Mouse (Mus musculus): ENCODE results near the gene Ocln.
"Not testable (repeated sequence)": the region's sequence is repeated elsewhere in the genome, so short reads cannot be mapped to it uniquely, and the experiment has no call there.

The Ocln gene

DNA sequence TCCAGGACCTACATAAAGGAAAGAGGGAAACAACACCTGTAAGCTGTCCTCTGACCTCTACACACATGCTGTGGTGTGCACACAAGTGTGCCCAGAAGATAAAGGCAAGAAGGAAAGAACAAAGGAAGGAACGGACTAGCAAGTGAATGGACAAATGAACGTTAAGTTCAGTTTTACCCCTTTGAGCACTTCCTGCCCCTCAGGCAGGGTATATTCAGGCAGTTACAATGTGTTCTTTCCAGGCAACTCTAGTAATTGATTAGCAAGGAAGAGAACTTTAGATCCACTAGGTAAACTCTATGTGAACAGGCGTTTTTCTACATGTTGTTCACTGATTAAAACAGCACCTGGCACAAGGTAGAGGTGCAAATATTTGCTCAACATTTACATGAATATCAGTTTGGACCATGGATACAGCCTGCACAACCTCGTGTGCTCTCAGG, 8.3 kb downstream of the Ocln start:
- DNase-seq (ENCODE audit: extremely low read depth, low read depth, low spot score): no peak

DNA sequence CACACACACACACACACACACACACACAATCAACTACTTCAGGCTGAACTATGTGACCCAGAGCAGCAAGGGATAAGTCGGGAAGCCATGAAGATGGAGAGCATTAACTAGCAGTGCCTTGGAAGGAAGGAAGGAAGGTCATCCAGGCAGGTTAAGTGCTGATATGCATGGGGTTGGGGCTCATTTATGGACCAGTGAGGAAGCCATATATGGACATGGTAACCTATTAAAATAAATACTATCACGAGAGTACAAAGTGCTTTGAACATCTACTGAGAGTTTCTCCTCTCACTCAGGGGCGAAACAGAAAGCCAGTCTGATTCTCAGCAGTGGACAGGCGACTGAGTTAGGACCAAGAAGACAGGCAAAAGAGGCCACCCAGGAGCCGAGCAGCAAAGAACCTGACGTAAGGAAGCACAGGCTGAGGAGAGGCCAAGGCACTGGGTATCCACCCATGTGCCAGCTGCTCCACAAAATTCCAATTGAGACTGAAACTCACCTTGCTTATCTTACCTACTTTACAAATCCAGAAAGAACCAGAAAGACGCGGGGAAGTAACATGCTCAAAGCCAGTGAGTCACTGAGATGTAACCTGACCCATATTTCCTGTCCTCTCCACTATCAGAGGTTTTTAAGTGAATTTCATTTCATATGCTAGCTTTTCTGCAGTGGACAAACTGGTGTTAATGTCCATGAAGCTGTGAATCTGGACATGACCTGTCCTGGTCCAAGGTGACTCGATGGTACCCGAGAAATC, 9.3 kb downstream of the Ocln start:
- no peak for DNase-seq (ENCODE audit: extremely low read depth, low read depth, low spot score)

DNA sequence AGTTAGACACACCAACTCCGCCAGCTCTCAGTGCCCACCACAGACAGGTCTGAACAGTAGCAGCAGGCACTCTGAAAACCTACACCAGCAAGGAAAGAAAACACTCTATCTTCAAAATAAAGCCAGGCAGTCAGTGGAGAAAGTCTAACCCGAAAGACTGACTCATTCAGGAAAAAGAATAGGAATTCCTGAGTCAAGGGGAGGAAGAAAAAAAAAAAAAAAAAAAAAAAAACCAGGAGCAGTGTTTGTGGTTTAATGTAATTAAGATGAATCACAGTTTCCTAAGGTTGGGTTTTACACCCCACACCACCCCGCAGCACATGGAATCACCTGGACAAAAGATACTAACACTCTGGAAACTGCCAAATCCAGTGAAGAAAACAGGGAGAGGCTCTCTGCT, 16.4 kb downstream of the Ocln start:
- no peak for DNase-seq (ENCODE audit: extremely low read depth, low read depth, low spot score)

DNA sequence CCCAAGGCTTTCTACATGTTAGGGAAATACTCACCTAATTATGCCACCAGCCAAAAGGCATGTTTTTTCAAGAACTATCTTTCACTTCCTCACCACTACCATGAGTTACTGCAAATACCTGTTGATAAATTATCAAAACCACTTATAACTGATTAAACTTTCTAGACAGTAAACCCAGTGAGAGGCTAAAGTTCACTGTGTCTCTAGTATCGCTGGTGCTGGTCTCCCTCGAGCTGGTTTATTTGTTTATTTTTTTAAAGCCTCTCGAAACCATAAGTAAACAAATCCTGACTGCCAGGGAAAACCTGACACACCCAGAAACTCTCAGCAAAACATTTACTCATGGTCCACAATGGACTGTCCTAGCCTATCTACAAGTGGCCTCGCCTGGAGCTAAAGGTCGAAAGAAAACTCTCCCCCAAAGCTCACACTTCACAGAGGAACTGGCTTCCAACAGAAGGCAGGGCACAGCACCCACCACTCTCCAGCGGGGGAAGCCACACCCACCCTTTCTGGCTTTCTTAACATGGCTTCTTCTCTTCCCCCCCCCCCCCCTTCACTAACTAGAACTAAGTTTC, 19.6 kb downstream of the Ocln start:
- no peak for DNase-seq (ENCODE audit: extremely low read depth, low read depth, low spot score)

DNA sequence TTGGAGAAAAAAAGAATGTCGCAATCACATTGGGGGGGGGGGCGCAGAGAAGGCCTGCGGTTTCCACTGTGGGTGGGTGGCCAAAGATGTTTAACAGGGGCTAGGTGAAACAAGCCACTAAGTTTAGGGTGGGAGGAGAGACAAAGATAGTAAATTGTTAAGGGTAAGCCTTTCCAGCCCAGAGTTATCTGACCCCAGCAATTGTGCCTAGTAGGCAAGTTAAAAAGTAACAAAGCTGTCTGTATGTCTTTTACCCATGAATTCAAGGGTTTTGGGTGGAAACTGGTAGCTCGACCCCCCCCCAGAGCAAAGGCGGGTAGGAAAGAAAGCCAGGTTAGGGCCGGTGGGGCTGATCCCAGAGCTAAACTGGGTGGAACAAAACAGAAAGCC, 25.9 kb downstream of the Ocln start:
- no peak for DNase-seq (ENCODE audit: extremely low read depth, low read depth, low spot score)

DNA sequence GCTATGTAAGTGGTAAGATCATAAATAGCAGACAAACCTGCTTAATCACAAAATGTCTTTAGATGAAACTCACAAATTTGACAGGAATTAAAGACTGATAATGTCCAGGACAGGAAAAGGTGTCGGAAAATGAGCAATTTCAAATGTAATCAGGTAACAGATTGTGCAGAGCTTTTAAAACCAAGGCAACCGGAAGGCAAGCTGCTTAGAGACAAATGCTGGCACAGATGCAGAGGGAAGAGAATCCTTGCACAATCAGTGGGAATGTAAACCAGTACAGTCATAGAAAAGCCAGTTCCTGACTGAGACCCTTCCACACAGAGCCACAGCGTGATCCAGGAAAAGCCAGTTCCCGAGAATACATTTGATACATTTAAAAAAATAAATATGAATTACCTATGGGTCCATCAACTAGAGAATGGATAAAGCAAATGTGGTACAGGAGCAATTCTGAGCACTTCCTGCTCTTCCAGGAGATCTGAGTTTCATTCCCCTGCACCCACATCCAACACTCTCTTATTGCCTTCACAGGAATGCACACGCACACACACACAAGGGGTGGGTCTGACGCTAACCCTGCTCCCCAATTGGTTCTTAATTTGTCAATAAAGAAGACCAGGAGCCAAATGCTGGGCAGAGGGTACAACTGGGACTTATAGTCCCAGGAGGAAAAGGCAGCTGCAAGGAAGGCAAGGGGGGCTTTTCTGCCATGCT, 26.4 kb downstream of the Ocln start:
- no peak for DNase-seq (ENCODE audit: extremely low read depth, low read depth, low spot score)

DNA sequence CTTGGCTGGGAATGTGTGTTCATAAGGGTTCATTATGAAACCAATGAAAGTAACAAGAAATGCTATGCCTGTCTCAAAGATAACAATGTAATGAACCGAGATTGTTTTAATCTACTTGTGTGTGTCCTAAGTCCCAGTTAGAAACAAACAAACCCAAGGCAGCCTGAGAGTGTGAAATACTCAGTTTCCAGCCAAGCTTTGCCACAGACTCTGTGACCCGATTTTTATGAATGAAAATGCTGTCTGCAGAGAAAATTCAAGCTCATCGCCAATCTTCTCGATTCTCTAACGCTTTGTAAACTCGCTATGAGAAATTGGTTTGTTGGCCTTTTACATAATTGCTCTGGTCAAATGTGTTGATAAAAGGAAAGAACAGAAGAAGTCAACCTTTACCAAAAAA, 27.6 kb downstream of the Ocln start:
- DNase-seq (ENCODE audit: extremely low read depth, low read depth, low spot score): no peak

DNA sequence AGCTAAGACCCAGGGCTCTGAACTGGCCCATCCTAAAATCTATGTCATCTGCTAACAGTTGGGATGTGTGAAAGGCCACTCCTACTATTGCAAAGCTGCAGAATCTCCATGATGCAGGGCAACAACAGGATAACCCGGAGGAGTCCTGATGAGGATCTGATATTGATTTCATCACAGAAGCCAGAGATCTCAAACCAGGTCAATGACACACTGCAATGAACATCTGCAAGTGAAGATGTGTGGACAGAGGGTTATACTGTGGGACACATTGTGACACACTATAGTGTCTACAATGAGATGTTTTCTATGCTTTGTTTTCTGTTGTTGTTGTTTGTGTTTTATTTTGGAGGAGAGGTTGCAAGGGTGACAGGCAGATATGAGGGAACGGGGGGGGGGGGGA, 28.8 kb downstream of the Ocln start:
- DNase-seq (ENCODE audit: extremely low read depth, low read depth, low spot score): no peak

DNA sequence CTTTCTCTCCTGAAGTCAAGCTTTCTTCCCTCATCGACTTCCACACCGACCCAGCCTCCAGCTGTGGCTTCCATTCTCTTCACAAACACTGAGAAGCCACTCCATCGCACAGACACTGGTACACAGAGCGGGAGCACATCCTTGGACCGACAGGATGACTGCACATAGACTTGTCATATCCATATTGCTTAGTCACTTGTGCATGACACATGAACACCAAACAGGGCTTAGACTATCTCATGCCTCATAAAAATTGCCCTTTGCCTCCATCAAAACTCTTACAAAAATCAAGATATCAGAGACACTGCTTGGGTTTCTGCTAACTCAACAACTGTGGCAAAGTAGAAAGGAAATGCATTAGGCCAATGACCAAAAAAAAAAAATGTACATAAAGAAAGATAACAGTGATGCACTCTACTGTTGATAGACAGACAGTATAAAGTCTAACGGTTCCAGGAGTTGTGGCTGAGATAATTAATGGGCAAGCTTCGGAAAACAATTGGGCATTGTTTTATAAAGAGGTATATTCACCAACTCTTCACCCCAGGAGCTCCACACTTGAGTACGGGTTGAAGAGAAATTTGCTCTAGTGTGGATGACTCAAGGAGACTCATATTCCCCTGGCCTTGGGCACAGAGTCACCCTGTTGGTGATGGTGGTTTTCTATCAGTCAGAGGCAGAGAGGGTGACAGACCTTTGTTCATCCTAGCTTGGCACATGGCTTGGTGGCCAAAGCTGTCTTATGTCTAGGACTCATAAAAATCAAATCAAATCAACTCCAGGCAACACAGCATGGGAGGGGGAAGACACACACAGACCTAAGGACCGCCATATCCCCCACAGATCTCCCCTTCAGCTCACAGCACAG, 30.6 kb downstream of the Ocln start:
- no peak for DNase-seq (ENCODE audit: extremely low read depth, low read depth, low spot score)

DNA sequence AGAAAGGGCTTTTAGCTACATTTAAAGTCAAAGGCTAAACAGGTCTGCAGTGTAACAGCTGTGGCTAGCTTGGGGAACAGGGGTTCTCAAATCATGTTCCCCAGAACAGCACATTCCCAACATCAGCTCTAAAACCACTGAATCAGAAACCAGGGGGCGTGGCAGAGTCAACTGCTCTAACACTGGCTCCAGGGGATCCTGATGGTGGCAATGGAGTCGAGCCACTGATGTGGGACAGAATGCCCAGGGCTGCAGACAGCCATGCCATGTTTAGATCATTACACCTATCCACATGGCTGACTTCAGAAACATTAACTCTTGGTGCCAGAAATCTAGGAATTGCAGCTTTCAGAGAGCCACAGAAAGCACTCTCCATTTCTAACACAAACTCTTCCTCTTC, 33.4 kb downstream of the Ocln start:
- no peak for DNase-seq (ENCODE audit: extremely low read depth, low read depth, low spot score)

DNA sequence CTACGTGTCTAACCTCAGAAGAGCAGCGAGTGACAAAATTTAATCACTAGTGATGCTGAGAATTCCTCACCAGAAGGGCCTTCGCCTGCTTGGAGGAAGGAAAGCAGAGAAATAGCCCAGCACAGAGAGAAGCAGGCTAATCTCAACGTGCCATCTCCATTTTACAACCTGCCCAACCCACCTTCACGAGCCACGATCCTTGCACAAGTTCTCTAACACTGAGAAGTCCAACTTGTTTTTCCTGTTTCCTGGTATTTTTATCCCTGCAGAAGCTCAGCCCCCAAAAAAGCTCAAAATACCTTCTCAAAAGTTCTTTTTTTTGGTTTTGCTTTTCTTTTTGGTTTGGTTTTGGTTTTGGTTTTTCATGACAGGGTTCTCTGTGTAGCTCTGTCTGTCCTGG, 34.3 kb downstream of the Ocln start:
- no peak for DNase-seq (ENCODE audit: extremely low read depth, low read depth, low spot score)

DNA sequence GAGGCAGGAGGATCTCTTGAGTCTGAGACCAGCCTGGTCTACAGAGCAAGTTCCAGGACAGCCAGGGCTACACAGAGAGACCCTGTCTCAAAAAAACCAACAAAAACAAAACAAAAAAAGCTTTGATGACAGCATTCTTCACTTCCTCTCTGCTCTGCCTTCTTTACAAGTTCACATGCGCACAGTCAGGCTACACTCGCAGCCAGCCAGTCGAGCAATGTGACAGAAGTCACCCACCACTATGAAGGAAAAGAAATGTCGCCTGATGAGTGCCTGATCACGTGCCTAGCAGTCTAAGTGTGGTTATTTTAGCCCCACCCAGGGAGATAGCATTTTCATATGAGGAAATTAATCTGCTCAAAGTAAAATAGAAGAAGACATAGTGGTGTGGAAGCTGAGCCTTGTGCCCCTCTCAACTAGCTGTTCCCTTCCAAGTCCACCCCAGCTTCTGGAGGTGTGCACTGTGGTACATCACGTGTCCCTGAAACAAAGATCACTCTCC, 34.8 kb downstream of the Ocln start:
- no peak for DNase-seq (ENCODE audit: extremely low read depth, low read depth, low spot score)

DNA sequence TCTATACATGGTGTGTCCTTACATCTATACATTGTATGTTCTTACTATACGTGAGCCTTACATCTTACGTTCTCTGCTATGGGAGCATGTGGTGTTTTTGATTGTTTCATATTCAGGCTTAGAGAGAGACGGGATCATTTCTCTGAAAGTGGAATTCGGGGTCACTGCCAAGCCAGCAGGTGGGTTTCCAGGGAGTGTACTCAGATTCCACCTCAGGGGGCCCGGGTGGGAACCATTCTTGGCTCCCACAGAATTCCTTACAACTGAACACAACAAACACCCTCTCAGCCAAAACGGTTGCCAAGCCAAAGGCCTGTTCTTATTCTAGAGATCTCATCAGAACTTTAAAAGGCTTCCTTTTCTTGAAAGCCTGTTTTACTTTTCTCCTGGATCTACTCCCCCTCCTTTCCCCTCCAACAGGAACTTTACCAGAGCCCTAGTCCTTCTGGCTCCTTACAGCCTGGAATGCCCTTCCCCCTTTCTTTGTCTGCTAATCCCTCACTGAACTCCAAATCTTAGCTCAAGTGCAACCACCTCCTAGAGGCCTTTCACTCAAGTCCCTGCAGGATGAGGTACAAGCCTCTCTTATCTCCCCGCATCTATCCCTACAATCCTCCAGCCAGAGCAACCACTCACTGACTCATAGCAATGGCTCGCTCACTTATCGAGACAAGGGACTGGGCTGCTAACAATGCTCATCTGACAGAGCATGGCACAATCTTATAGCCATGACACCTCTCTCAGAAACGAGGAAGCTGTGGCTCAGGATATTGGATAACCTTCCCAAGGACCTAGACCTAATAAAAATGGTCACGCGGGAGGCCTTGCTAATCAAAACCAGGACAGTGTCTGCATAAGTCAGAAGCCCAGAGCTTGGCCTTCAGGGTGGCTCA, 36.1 kb downstream of the Ocln start:
- peak; percentile 86 for DNase-seq (ENCODE audit: extremely low read depth, low read depth, low spot score)

DNA sequence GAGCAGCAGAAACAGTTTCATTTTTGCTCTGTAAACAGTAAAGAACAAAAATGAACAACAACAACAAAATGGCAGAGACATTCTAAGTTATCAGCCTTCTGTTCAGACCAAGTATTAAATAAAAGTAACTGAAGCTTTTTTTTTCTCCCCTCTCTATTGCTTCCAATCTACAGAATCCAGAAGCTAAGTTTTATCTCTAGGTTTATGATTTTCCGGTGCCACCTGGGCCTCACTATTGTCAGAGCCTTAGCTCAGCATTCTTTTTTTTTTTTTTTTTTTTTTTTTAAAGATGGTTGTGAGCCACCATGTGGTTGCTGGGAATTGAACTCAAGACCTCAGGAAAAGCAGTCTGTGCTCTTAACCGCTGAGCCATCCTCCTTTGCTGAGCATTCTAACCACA, 39.7 kb downstream of the Ocln start:
- no peak for DNase-seq (ENCODE audit: extremely low read depth, low read depth, low spot score)

DNA sequence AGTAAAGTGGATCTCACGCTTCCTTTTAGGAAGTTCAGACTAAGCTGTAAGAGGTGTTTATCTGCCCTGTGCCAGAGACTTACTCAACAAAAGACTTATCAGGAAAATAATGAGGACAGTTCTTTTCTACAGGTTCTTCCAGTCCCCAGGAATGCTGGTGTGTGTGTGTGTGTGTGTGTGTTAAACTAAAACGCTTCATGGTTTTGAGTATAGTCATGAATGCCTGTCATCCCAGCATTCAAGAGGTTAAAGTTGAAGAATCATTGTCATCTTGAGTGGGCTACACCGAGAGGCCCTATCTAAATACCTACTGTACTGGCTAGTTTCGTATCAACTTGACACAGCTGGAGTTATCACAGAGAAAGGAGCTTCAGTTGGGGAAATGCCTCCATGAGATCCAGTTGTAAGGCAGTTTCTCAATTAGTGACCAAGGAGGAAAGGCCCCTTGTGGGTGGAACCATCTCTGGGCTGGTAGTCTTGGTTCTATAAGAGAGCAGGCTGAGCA, 40.6 kb downstream of the Ocln start:
- no peak for DNase-seq (ENCODE audit: extremely low read depth, low read depth, low spot score)

DNA sequence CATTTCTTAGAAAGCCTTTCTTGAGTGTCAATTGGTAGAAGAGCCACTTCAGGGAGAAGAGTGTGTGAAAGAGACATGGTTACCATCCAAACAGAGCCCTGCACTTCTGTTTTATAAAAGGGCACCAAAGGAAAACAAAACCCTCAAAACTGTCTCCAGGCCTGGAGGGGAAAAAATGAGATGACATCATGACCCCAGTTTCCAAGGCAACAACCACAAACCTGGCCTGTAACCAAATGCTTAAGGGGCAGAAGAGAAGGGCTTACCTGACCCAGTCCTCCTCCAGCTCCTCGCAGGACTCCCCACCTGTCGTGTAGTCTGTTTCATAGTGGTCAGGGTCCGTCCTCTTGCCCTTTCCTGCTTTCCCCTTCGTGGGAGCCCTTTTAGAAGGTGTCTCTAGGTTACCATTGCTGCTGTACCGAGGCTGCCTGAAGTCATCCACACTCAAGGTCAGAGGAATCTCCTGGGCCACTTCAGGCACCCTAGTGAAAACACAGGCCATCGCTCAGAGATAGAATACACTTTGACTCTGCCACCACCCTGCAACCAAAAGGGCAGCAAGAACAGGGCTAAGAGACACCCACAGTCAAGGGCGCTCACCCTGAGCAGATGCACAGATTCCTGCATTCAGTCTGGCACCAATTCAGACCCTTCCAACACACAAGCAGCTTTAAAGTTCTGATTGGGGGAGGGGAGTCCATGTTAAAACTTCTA, 41.2 kb downstream of the Ocln start:
- DNase-seq (ENCODE audit: extremely low read depth, low read depth, low spot score): no peak

DNA sequence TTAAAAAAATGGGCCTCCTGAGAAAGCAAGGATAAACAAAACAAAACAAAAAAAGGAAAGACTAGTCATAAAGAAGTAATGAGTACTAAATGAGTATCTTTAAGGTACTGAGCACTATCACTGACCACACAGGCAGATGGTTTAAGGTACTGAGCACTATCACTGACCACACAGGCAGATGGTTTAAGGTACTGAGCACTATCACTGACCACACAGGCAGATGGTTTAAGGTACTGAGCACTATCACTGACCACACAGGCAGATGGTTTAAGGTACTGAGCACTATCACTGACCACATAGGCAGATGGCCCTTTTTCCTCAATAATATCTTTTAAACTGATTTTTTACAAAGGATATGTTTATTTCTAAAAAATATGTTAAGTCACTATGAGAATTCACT, 52.9 kb downstream of the Ocln start:
- DNase-seq (ENCODE audit: extremely low read depth, low read depth, low spot score): not testable (repeated sequence)

DNA sequence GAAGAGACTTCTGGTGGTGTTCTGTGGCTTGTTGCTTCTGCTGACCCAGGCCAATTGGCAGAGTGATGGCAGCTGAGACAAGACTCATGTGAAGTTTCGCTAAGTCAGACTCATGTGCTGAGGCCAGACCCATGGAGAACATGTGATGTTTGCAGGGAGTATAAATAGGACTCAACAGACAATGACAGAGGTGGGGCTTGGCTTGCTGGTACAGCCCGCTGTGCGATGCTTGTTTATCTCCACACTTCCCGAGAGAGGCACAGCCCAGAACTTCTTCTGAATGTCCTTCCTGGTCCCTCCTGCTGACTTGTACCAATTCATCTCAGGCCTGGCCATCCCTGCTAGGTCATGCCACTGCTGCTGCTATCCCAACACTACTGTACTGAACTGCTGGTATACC, 57.2 kb downstream of the Ocln start:
- no peak for DNase-seq (ENCODE audit: extremely low read depth, low read depth, low spot score)

DNA sequence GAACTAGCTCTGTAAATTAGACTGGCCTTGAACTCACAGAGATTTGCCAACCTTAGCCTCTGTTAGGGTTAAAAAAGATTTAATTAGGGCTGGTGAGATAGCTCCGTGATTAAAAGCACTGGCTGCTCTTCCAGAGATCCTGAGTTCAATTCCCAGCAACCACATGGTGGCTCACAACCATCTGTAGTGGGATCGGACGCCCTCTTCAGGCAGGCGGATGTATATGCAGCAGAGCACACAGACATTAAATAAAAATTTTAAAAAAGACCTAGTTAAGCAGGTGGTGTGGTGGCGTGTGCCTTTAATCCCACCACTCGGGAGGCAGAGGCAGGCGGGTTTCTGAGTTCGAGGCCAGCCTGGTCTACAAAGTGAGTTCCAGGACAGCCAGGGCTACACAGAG, 58.1 kb downstream of the Ocln start:
- not testable (repeated sequence) for DNase-seq (ENCODE audit: extremely low read depth, low read depth, low spot score)
